Mouse (Mus musculus): ENCODE data around the gene Mettl6.

DNA sequence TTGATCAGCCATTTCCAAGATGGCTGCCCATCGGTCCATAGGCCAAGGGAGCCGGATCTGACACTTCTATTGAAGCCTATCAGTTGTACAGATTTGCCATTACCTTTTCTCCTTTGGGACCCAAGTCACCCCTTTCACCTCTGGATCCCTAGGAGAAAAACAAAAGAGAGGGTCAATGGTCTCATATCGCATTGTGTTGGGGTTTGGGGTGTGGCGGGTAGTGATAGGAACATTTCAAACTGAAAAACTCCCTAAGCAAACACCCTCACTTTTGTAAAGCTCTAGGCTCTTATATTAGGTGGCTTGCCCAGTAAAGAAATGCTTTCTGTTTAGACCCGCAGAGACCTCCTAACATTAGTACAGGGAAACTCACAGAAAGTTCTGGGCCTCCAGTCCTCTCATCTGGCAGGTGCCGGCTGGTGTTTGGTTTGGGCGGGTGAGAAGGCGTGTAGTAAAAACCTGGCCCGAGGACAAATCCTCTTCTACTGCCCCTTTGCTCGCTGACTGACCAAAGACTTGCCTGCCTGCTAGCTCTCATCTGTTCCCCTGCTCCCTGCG, 49.1 kb upstream of the Mettl6 start:
- TF ChIP-seq FOSL1 (IDR thresholded peaks at IDR 0.05; ENCODE audit: insufficient read depth, low read length, poor library complexity, severe bottlenecking) (no peak), CTCF (IDR thresholded peaks at IDR 0.05; ENCODE audit: control insufficient read depth, insufficient read depth, insufficient read length) (no peak)
